19 mouse cellular contexts compared by ENCODE assay signal in genomic region chr13:47047996-47048395, GRCm38 (mm10). TPM values are rescaled to one million over a fixed set of nuclear protein-coding genes. Genes with fewer than 3 reads are reported as not detected.
DNase-seq lines count a peak whose midpoint lies in the region; ATAC-seq and TF ChIP-seq lines count a peak whose summit lies in the region.
"Had no signal": no experiment of that assay in that cellular context is flagged by ENCODE, and none has a peak within 500 bp of the region (broad histone marks: within the 10 kb centered on the region; RNA-seq: fewer than 3 reads in every experiment).

No protein-coding gene starts in this region.

- no peak for TF ChIP-seq CTCF in lung, postnatal 0 days (IDR thresholded peaks at IDR 0.05)

- H3K4me1 ChIP-seq in heart, embryonic 11.5 days (ENCODE audit: control insufficient read depth, insufficient read depth, low read length): peaks cover 15% of the 10 kb centered on the region
- peaks cover 8% of the 10 kb centered on the region; the same call in 1 of the 2 replicates for H3K4me1 ChIP-seq in lung, postnatal 0 days (ENCODE audit: insufficient read depth, low read depth, low read length)

- peak; percentile 18 for DNase-seq in adrenal gland, postnatal 10 days
- DNase-seq in adrenal gland, adult 8-10 months: no peak
- peak; percentile 38 for DNase-seq in heart, adult 8-10 months (ENCODE audit: low spot score)
- peak; percentile 6 for DNase-seq in lung, postnatal 14 days
- DNase-seq in lung, postnatal 0 days (ENCODE audit: low spot score): no peak
- DNase-seq in cerebellum, postnatal 25 days: no peak
- no peak for DNase-seq in right cerebral cortex, postnatal 4 days
- DNase-seq: adrenal gland, postnatal 36 days; cerebellum, adult 18-20 months; cerebellum, postnatal 36 days; left cerebral cortex, postnatal 4 days; liver; thymus, postnatal 25 days had no signal

- no peak overlapping the region for H3K4me3 ChIP-seq in heart, embryonic 11.5 days (ENCODE audit: low read depth, low read length)
- no peak overlapping the region for H3K4me3 ChIP-seq in lung, postnatal 0 days (ENCODE audit: low read depth, low read length)
- H3K4me3 ChIP-seq: forebrain, embryonic 10.5 days; left cerebral cortex, adult 2 months; midbrain, embryonic 12.5 days had no signal

- no peaks in the 10 kb centered on the region for H3K27me3 ChIP-seq in heart, embryonic 11.5 days (ENCODE audit: control insufficient read depth, insufficient read depth, low read length)
- no peaks in the 10 kb centered on the region for H3K27me3 ChIP-seq in lung, postnatal 0 days (replicated peaks; ENCODE audit: insufficient read depth, low read length)
- H3K27me3 ChIP-seq: midbrain, embryonic 12.5 days had no signal

- ATAC-seq in heart, embryonic 11.5 days (replicated peaks; ENCODE audit: insufficient number of reproducible peaks, low FRiP score, low TSS enrichment): no peak
- ATAC-seq in lung, postnatal 0 days: no peak
- ATAC-seq: activated CD4-positive, CD25-positive, alpha-beta regulatory T cell, adult 4 months had no signal

- no peak overlapping the region for H3K27ac ChIP-seq in heart, embryonic 11.5 days (ENCODE audit: low read depth, low read length)
- no peak overlapping the region for H3K27ac ChIP-seq in lung, postnatal 0 days (ENCODE audit: low read length)
- H3K27ac ChIP-seq: forebrain, embryonic 10.5 days; kidney, postnatal 0 days; left cerebral cortex, adult 2 months; midbrain, embryonic 12.5 days had no signal

- no peak for TF ChIP-seq EP300 in lung, postnatal 0 days (IDR thresholded peaks at IDR 0.05)

- no peak overlapping the region for H3K4me2 ChIP-seq in heart, embryonic 11.5 days
- no peak overlapping the region for H3K4me2 ChIP-seq in lung, postnatal 0 days (replicated peaks; ENCODE audit: low read depth, low read length)
- H3K4me2 ChIP-seq: midbrain, embryonic 12.5 days had no signal

- no peak overlapping the region for H3K9ac ChIP-seq in heart, embryonic 11.5 days (ENCODE audit: low read depth, low read length)
- H3K9ac ChIP-seq in lung, postnatal 0 days (replicated peaks; ENCODE audit: low read depth): no peak overlapping the region
- H3K9ac ChIP-seq: midbrain, embryonic 12.5 days had no signal

- no peaks in the 10 kb centered on the region for H3K36me3 ChIP-seq in heart, embryonic 11.5 days (ENCODE audit: control insufficient read depth, insufficient read depth, low read length)
- peaks cover 14% of the 10 kb centered on the region; the same call in 1 of the 2 replicates for H3K36me3 ChIP-seq in lung, postnatal 0 days (ENCODE audit: insufficient read depth, low read length)

- WGBS in heart, embryonic 11.5 days (ENCODE audit: insufficient replicate concordance): 82% methylated on average over 4 of the region's 4 CpGs
- WGBS in lung, postnatal 0 days: 68% methylated on average over 4 of the region's 4 CpGs

- H3K9me3 ChIP-seq in heart, embryonic 11.5 days (replicated peaks; ENCODE audit: control insufficient read depth, low read length): no peaks in the 10 kb centered on the region
- H3K9me3 ChIP-seq in lung, postnatal 0 days (ENCODE audit: low read length): no peaks in the 10 kb centered on the region
- H3K9me3 ChIP-seq: forebrain, embryonic 10.5 days; midbrain, embryonic 12.5 days had no signal

RNA-seq across cellular contexts. Expression of gene Tpmt, which starts 3.5 kb away (rescaled TPM):
- total RNA-seq in adrenal gland, postnatal 10 days (2021): 10 to 100 TPM; 17.4 to 24.1 TPM
- total RNA-seq in adrenal gland, adult 8-10 months (2022): 10 to 100 TPM in 1 of 4 experiments, 1 to 10 TPM in 3; 4.1 to 10.7 (median 7.1) TPM
- 1 to 10 TPM; 2.9 to 7.7 (median 4.4) TPM for total RNA-seq in heart, adult 8-10 months (2022)
- polyA plus RNA-seq in heart, embryonic 11.5 days (2014; fragmentation: Nextera tagmentation; extraction: Ambion mirVana): 16.7 and 17.4 TPM in 2 replicates
- polyA plus RNA-seq in lung, postnatal 0 days (2015; fragmentation: Nextera tagmentation; extraction: Ambion mirVana): 6.8 and 7.4 TPM in 2 replicates

RNA-seq across cellular contexts. Expression of gene Kdm1b, which starts 4.7 kb away (rescaled TPM):
- total RNA-seq in adrenal gland, postnatal 10 days (2021): 1 to 10 TPM; 9.5 to 9.9 TPM
- total RNA-seq in adrenal gland, adult 8-10 months (2022): 10 to 100 TPM in 3 of 4 experiments, 1 to 10 TPM in 1; 9.7 to 12.6 (median 11.7) TPM
- total RNA-seq in heart, adult 8-10 months (2022): 10 to 100 TPM in 3 of 4 experiments, 1 to 10 TPM in 1; 9.0 to 12.2 (median 11.1) TPM
- polyA plus RNA-seq in heart, embryonic 11.5 days (2014; fragmentation: Nextera tagmentation; extraction: Ambion mirVana): 6.5 and 7.5 TPM in 2 replicates
- polyA plus RNA-seq in lung, postnatal 0 days (2015; fragmentation: Nextera tagmentation; extraction: Ambion mirVana): 7.0 and 9.5 TPM in 2 replicates

RNA-seq across cellular contexts. Expression of gene Nhlrc1, which starts 33.3 kb away (rescaled TPM):
- total RNA-seq in adrenal gland, postnatal 10 days (2021): 1 to 10 TPM; 3.1 to 5.0 TPM
- 1 to 10 TPM; 6.2 to 9.8 (median 8.7) TPM for total RNA-seq in adrenal gland, adult 8-10 months (2022)
- 1 to 10 TPM; 6.5 to 7.1 (median 6.7) TPM for total RNA-seq in heart, adult 8-10 months (2022)
- polyA plus RNA-seq in heart, embryonic 11.5 days (2014; fragmentation: Nextera tagmentation; extraction: Ambion mirVana): 2.7 and 2.8 TPM in 2 replicates
- 2.1 and 2.3 TPM in 2 replicates for polyA plus RNA-seq in lung, postnatal 0 days (2015; fragmentation: Nextera tagmentation; extraction: Ambion mirVana)

RNA-seq across cellular contexts. Expression of gene Dek, which starts 58.0 kb away (rescaled TPM):
- total RNA-seq in adrenal gland, postnatal 10 days (2021): 10 to 100 TPM; 74.0 to 84.1 TPM
- 10 to 100 TPM; 47.7 to 66.4 (median 59.1) TPM for total RNA-seq in adrenal gland, adult 8-10 months (2022)
- total RNA-seq in heart, adult 8-10 months (2022): 10 to 100 TPM; 30.1 to 39.9 (median 31.9) TPM
- 165 and 200 TPM in 2 replicates for polyA plus RNA-seq in heart, embryonic 11.5 days (2014; fragmentation: Nextera tagmentation; extraction: Ambion mirVana)
- polyA plus RNA-seq in lung, postnatal 0 days (2015; fragmentation: Nextera tagmentation; extraction: Ambion mirVana): 113 and 126 TPM in 2 replicates

Comparison
In these comparisons a context has a peak if more than half of its experiments do, and no peak if none do; other contexts are left out.
1. DNase-seq: peak in adrenal gland, postnatal 10 days (single experiment), heart, adult 8-10 months (single experiment) and lung, postnatal 14 days (single experiment); none in adrenal gland, adult 8-10 months (single experiment), lung, postnatal 0 days (single experiment), cerebellum, postnatal 25 days (0 of 2) and right cerebral cortex, postnatal 4 days (single experiment).